Mouse (Mus musculus) midbrain, embryonic 16.5 days (tissue): Measurements from ENCODE around the gene Stab1. TPM values are rescaled to one million over a fixed set of nuclear protein-coding genes. Genes with fewer than 3 reads are reported as not detected.

Experiments
- ATAC-seq: fragments of 200-750 bp; cut with Nextera tagmentation; 2 replicates; pipeline ENCODE4 v1.8.0; 2017; ENCODE audit warnings: moderate TSS enrichment
- H3K27ac ChIP-seq: fragments of 300-500 bp; sonication (generic); 2 replicates; pipeline ENCODE4 v1.5.1; 2014; ENCODE audit warnings: mild to moderate bottlenecking, low read length, mixed read lengths
- H3K27me3 ChIP-seq: fragments of 300-500 bp; sonication (generic); 2 replicates; pipeline ENCODE4 v1.6.1; 2014; ENCODE audit warnings: low read depth, low read length, mixed read lengths; ENCODE audit not compliant: control insufficient read depth, insufficient read depth
- H3K36me3 ChIP-seq: fragments of 300-500 bp; sonication (generic); 2 replicates; pipeline ENCODE4 v1.6.1; 2014; ENCODE audit warnings: mild to moderate bottlenecking, low read length, moderate library complexity, mixed read lengths; ENCODE audit not compliant: control insufficient read depth, insufficient read depth
- H3K4me1 ChIP-seq: fragments of 300-500 bp; sonication (generic); 2 replicates; pipeline ENCODE4 v1.6.1; 2014; ENCODE audit warnings: mild to moderate bottlenecking, low read length, mixed read lengths; ENCODE audit not compliant: control insufficient read depth, insufficient read depth
- H3K4me2 ChIP-seq: fragments of 300-500 bp; sonication (generic); 2 replicates; pipeline ENCODE4 v1.6.1; 2014; ENCODE audit warnings: mild to moderate bottlenecking, low read length, mixed read lengths
- H3K4me3 ChIP-seq: fragments of 300-500 bp; sonication (generic); 2 replicates; pipeline ENCODE4 v1.5.1; 2014; ENCODE audit warnings: low read depth, mild to moderate bottlenecking, low read length, moderate library complexity, mixed read lengths
- H3K9ac ChIP-seq: fragments of 300-500 bp; sonication (generic); 2 replicates; pipeline ENCODE4 v1.6.1; 2014; ENCODE audit warnings: low read depth, low read length, mixed read lengths
- H3K9me3 ChIP-seq: fragments of 300-500 bp; sonication (generic); replicated peaks from 2 replicates; pipeline ENCODE4 v1.6.1; 2014; ENCODE audit warnings: mild to moderate bottlenecking, low read length, mixed read lengths; ENCODE audit not compliant: control insufficient read depth, poor library complexity, severe bottlenecking
- WGBS: fragments of 180-500 bp; shearing (Covaris S2); extraction: QIAGEN DNeasy Blood & Tissue Kit; methylation state at CpG from one replicate; pipeline ENCODE4 v1.1.7; 2014; 5-methylcytosine and 5-hydroxymethylcytosine counted together
- polyA plus RNA-seq: library from polyadenylated mRNA; unstranded; fragments of >200 nt; fragmentation: Nextera tagmentation; extraction: Ambion mirVana; gene quantifications from 2 replicates; pipeline ENCODE4 v1.2.1, GENCODE M21; 2015

The Stab1 gene
- polyA plus RNA-seq, 1 experiment from 2014 or later: 15.4 TPM

- WGBS: 87% methylated on average over 7 of the region's 7 CpGs
- Histone ChIP-seq H3K9me3 (no peaks in the 10 kb centered on the region), H3K4me1 (peaks cover 34% of the 10 kb centered on the region), H3K36me3 (peaks cover 15% of the 10 kb centered on the region), H3K9ac (no peak overlapping the region), H3K27me3 (no peaks in the 10 kb centered on the region), H3K4me2 (peak overlapping the region; percentile 56), H3K27ac (no peak overlapping the region), H3K4me3 (peak overlapping the region; percentile 77; the same call in 1 of the 2 replicates)
- no peak for ATAC-seq
Observed at GRCm38 (mm10) chr14:31132491-31132975, 35.9 kb downstream of the Stab1 start.

- no peak overlapping the region for H3K27ac ChIP-seq
- peaks cover 13% of the 10 kb centered on the region for H3K36me3 ChIP-seq
- H3K27me3 ChIP-seq: no peaks in the 10 kb centered on the region
- 8% methylated on average over 6 of the region's 6 CpGs for WGBS
- H3K9me3 ChIP-seq: no peaks in the 10 kb centered on the region
- peak overlapping the region; percentile 77 for H3K4me3 ChIP-seq
- peak overlapping the region; percentile 56 for H3K4me2 ChIP-seq
- peak overlapping the region; percentile 87 for H3K9ac ChIP-seq
- peaks cover 39% of the 10 kb centered on the region for H3K4me1 ChIP-seq
- no peak for ATAC-seq
Observed at GRCm38 (mm10) chr14:31132031-31132430, 36.4 kb downstream of the Stab1 start.

- peak overlapping the region; percentile 77 for H3K4me3 ChIP-seq
- H3K9me3 ChIP-seq: no peaks in the 10 kb centered on the region
- peaks cover 10% of the 10 kb centered on the region for H3K36me3 ChIP-seq
- peak; percentile 7 for ATAC-seq
- H3K4me1 ChIP-seq: peaks cover 45% of the 10 kb centered on the region
- H3K4me2 ChIP-seq: peak overlapping the region; percentile 56
- H3K9ac ChIP-seq: peak overlapping the region; percentile 87
- under 1% methylated on average over 43 of the region's 43 CpGs for WGBS
- H3K27ac ChIP-seq: peak overlapping the region; percentile 89
- no peaks in the 10 kb centered on the region for H3K27me3 ChIP-seq
Observed at GRCm38 (mm10) chr14:31131272-31131821, 37.1 kb downstream of the Stab1 start.

GRCm38 (mm10) chr14:31130236-31131220, 37.9 kb downstream of the Stab1 start, which contains the start of gene Nt5dc2:
Gene Nt5dc2, plus strand, starts transcription at chr14:31131053.
- 0 out of 2 replicates have a peak, but pooled peaks cover 2% of the 10 kb centered on the region for H3K36me3 ChIP-seq
- no peaks in the 10 kb centered on the region for H3K9me3 ChIP-seq
- peak; percentile 82 for ATAC-seq
- peak within 1 kb of the TSS; percentile 87 for H3K9ac ChIP-seq
- H3K27ac ChIP-seq: peak within 1 kb of the TSS; percentile 89
- H3K4me1 ChIP-seq: peaks cover 50% of the 10 kb centered on the region
- peak within 1 kb of the TSS; percentile 56 for H3K4me2 ChIP-seq
- WGBS: 5% methylated on average over 43 of the region's 63 CpGs
- H3K4me3 ChIP-seq: peak within 1 kb of the TSS; percentile 77
- no peaks in the 10 kb centered on the region for H3K27me3 ChIP-seq

- H3K27ac ChIP-seq: peak overlapping the region; percentile 89
- no peaks in the 10 kb centered on the region for H3K27me3 ChIP-seq
- H3K4me3 ChIP-seq: peak overlapping the region; percentile 83
- H3K4me1 ChIP-seq: peaks cover 53% of the 10 kb centered on the region
- H3K9me3 ChIP-seq: no peaks in the 10 kb centered on the region
- no peaks in the 10 kb centered on the region for H3K36me3 ChIP-seq
- WGBS: 66% methylated on average over 15 of the region's 15 CpGs
- ATAC-seq: no peak
- peak overlapping the region; percentile 41; the same call in 1 of the 2 replicates for H3K9ac ChIP-seq
- H3K4me2 ChIP-seq: peak overlapping the region; percentile 52
Observed at GRCm38 (mm10) chr14:31129326-31130235, 38.9 kb downstream of the Stab1 start.

GRCm38 (mm10) chr14:31128826-31129219, 39.6 kb downstream of the Stab1 start, which contains the start of gene Smim4:
Gene Smim4, minus strand, starts transcription at chr14:31128956.
- Histone ChIP-seq H3K4me1 (peaks cover 47% of the 10 kb centered on the region), H3K4me3 (peak within 1 kb of the TSS; percentile 83), H3K4me2 (peak within 1 kb of the TSS; percentile 88), H3K27ac (peak within 1 kb of the TSS; percentile 89), H3K9ac (peak within 1 kb of the TSS; percentile 82), H3K36me3 (no peaks in the 10 kb centered on the region), H3K27me3 (no peaks in the 10 kb centered on the region), H3K9me3 (no peaks in the 10 kb centered on the region)
- peak; percentile 96 for ATAC-seq
- under 1% methylated on average over 33 of the region's 33 CpGs for WGBS

- Histone ChIP-seq H3K4me3 (peak overlapping the region; percentile 83), H3K27ac (peak overlapping the region; percentile 79), H3K9ac (peak overlapping the region; percentile 82), H3K4me2 (peak overlapping the region; percentile 88), H3K36me3 (no peaks in the 10 kb centered on the region), H3K4me1 (peaks cover 46% of the 10 kb centered on the region), H3K27me3 (no peaks in the 10 kb centered on the region), H3K9me3 (no peaks in the 10 kb centered on the region)
- ATAC-seq: peak; percentile 11
- WGBS: under 1% methylated on average over 23 of the region's 23 CpGs
Observed at GRCm38 (mm10) chr14:31128101-31128825, 40.2 kb downstream of the Stab1 start.

GRCm38 (mm10) chr14:31126826-31127225, 41.6 kb downstream of the Stab1 start:
- no peak for ATAC-seq
- H3K27ac ChIP-seq: no peak overlapping the region
- peaks cover 2% of the 10 kb centered on the region; the same call in 1 of the 2 replicates for H3K36me3 ChIP-seq
- no peak overlapping the region for H3K4me2 ChIP-seq
- H3K4me3 ChIP-seq: no peak overlapping the region
- 91% methylated on average over 8 of the region's 8 CpGs for WGBS
- no peaks in the 10 kb centered on the region for H3K9me3 ChIP-seq
- H3K4me1 ChIP-seq: peaks cover 33% of the 10 kb centered on the region
- no peak overlapping the region for H3K9ac ChIP-seq
- H3K27me3 ChIP-seq: no peaks in the 10 kb centered on the region
